Mouse (Mus musculus): Measurements from ENCODE around the gene Meig1. TPM values are rescaled to one million over a fixed set of nuclear protein-coding genes. Genes with fewer than 3 reads are reported as not detected.
"Not testable (repeated sequence)": the region's sequence is repeated elsewhere in the genome, so short reads cannot be mapped to it uniquely, and the experiment has no call there.

Meig1 gene
- not detected in 2 replicates for total RNA-seq (2014; fragmentation: Nextera tagmentation)
- total RNA-seq (2017) = not detected in 2 replicates

- ATAC-seq (replicated peaks; ENCODE audit: low FRiP score, low TSS enrichment, poor library complexity, severe bottlenecking) = no peak
Measured at GRCm38 (mm10) chr2:3422548-3422947, at the start of gene Meig1. Meig1 (minus strand) TSS chr2:3422648.

- peak; percentile 73 for ATAC-seq (replicated peaks; ENCODE audit: low FRiP score, low TSS enrichment, poor library complexity, severe bottlenecking)
Measured at GRCm38 (mm10) chr2:3456590-3456989, 34.1 kb upstream of the Meig1 start.

- no peak for ATAC-seq (replicated peaks; ENCODE audit: low FRiP score, low TSS enrichment, poor library complexity, severe bottlenecking)
Measured at GRCm38 (mm10) chr2:3453096-3453495, 30.6 kb upstream of the Meig1 start.

GRCm38 (mm10) chr2:3449431-3449830 is 27.0 kb upstream of the Meig1 start:
- ATAC-seq (replicated peaks; ENCODE audit: low FRiP score, low TSS enrichment, poor library complexity, severe bottlenecking) = no peak

GRCm38 (mm10) chr2:3445984-3446383 is 23.5 kb upstream of the Meig1 start:
- ATAC-seq (replicated peaks; ENCODE audit: low FRiP score, low TSS enrichment, poor library complexity, severe bottlenecking) = no peak

GRCm38 (mm10) chr2:3444206-3444605 is 21.8 kb upstream of the Meig1 start:
- no peak for ATAC-seq (replicated peaks; ENCODE audit: low FRiP score, low TSS enrichment, poor library complexity, severe bottlenecking)

GRCm38 (mm10) chr2:3437956-3438355 is 15.5 kb upstream of the Meig1 start:
- ATAC-seq (replicated peaks; ENCODE audit: low FRiP score, low TSS enrichment, poor library complexity, severe bottlenecking) = no peak

- peak; percentile 79 for ATAC-seq (replicated peaks; ENCODE audit: low FRiP score, low TSS enrichment, poor library complexity, severe bottlenecking)
Measured at GRCm38 (mm10) chr2:3435369-3436061, 13.1 kb upstream of the Meig1 start.

GRCm38 (mm10) chr2:3430956-3431355 is 8.5 kb upstream of the Meig1 start:
- ATAC-seq (replicated peaks; ENCODE audit: low FRiP score, low TSS enrichment, poor library complexity, severe bottlenecking) = no peak

GRCm38 (mm10) chr2:3424579-3424910 is 2.1 kb upstream of the Meig1 start:
- ATAC-seq (replicated peaks; ENCODE audit: low FRiP score, low TSS enrichment, poor library complexity, severe bottlenecking) = peak; percentile 25

GRCm38 (mm10) chr2:3423841-3424578 is 1.6 kb upstream of the Meig1 start, which contains the start of gene Dclre1c:
Dclre1c (plus strand) TSS chr2:3424131.
- peak; percentile 96 for ATAC-seq (replicated peaks; ENCODE audit: low FRiP score, low TSS enrichment, poor library complexity, severe bottlenecking)

- ATAC-seq (replicated peaks; ENCODE audit: low FRiP score, low TSS enrichment, poor library complexity, severe bottlenecking) = no peak
Measured at GRCm38 (mm10) chr2:3420157-3420556, 2.3 kb downstream of the Meig1 start.

- ATAC-seq (replicated peaks; ENCODE audit: low FRiP score, low TSS enrichment, poor library complexity, severe bottlenecking) = peak; percentile 89
Measured at GRCm38 (mm10) chr2:3418883-3419431, 3.5 kb downstream of the Meig1 start.

- no peak for ATAC-seq (replicated peaks; ENCODE audit: low FRiP score, low TSS enrichment, poor library complexity, severe bottlenecking)
Measured at GRCm38 (mm10) chr2:3415676-3416075, 6.8 kb downstream of the Meig1 start.

GRCm38 (mm10) chr2:3414241-3414640 is 8.2 kb downstream of the Meig1 start:
- peak; percentile 63 for ATAC-seq (replicated peaks; ENCODE audit: low FRiP score, low TSS enrichment, poor library complexity, severe bottlenecking)

- ATAC-seq (replicated peaks; ENCODE audit: low FRiP score, low TSS enrichment, poor library complexity, severe bottlenecking) = no peak
Measured at GRCm38 (mm10) chr2:3407756-3408155, 14.7 kb downstream of the Meig1 start.

- ATAC-seq (replicated peaks; ENCODE audit: low FRiP score, low TSS enrichment, poor library complexity, severe bottlenecking) = no peak
Measured at GRCm38 (mm10) chr2:3405981-3406380, 16.5 kb downstream of the Meig1 start.

GRCm38 (mm10) chr2:3397110-3397509 is 25.3 kb downstream of the Meig1 start, which contains the start of gene Olah:
Olah (minus strand) TSS chr2:3397210.
- ATAC-seq (replicated peaks; ENCODE audit: low FRiP score, low TSS enrichment, poor library complexity, severe bottlenecking) = not testable (repeated sequence)

GRCm38 (mm10) chr2:3391945-3392344 is 30.5 kb downstream of the Meig1 start:
- ATAC-seq (replicated peaks; ENCODE audit: low FRiP score, low TSS enrichment, poor library complexity, severe bottlenecking) = no peak

- ATAC-seq (replicated peaks; ENCODE audit: low FRiP score, low TSS enrichment, poor library complexity, severe bottlenecking) = no peak
Measured at GRCm38 (mm10) chr2:3387105-3387860, 35.2 kb downstream of the Meig1 start.

All from megakaryocyte-erythroid progenitor cell, adult 5-6 weeks (primary cell).